Mouse (Mus musculus): ENCODE results near the gene B230307C23Rik.
"Not testable (repeated sequence)": the region's sequence is repeated elsewhere in the genome, so short reads cannot be mapped to it uniquely, and the experiment has no call there.

B230307C23Rik gene

DNA sequence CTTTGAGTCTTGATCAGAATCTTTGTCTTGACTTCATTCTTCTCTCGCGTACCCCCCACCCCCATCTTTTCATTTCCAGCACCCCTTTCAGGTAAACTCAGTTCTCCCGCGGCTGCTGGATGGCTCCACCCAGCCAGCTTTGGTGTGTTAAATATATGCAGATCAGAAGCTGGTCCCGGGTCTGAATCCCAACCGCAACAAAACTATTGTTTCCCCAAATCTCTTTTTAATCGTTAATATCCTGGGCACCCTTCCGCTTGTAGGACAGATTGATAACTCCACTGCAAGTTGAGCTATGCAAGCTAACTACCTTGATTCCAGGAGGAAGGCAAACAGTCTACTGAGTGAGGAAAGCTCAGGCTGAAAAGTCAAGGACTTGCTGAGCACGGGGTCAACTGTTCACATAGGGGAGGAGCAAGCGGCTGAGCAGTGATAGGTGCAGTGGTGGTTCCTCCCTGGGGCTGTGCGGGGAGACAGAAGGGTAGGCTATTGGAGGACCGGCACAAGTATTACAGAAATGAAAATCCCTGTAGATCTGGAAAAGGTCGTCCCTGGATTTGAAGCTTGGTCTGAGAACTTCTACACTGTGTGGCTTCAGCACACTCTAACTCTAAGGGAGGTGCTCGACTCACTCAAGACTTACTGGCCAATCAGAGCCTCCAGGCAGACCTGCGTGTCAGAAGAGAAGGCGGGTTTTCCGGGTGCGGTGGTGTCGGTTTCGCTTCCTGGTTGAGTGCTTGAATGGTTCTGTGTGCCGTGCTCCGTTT is at the start of gene B230307C23Rik:
Gene B230307C23Rik, plus strand, starts transcription at position 700 of the 767 bp plus-strand sequence.
- peak; percentile 74 to 85 for DNase-seq (ENCODE audit: low spot score in 2 of 2)

- no peak for DNase-seq (ENCODE audit: low spot score in 2 of 2)
Measured at GRCm38 (mm10) chr16:97948836-97949235, 48.3 kb upstream of the B230307C23Rik start.

DNA sequence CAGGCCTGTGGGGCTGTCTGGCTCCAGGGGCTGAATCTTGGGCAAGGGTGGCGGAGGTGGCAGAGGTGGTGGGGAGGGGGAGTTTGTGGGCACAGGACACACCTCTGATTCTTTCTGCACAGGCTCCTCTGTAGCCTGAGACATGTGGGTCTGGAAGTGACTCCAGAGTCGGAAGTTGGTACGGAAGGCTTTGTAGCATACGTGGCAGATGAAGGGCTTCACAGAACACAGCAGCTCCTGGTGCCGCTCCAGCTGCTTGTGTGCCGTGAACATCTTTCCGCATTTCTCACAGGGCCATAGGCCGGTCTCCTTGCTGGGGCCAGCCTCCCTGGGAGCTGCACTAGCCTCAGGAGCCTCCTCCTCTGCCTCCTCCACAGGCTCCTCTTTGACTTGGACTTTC is 47.1 kb upstream of the B230307C23Rik start:
- no peak for DNase-seq (ENCODE audit: low spot score in 2 of 2)

DNA sequence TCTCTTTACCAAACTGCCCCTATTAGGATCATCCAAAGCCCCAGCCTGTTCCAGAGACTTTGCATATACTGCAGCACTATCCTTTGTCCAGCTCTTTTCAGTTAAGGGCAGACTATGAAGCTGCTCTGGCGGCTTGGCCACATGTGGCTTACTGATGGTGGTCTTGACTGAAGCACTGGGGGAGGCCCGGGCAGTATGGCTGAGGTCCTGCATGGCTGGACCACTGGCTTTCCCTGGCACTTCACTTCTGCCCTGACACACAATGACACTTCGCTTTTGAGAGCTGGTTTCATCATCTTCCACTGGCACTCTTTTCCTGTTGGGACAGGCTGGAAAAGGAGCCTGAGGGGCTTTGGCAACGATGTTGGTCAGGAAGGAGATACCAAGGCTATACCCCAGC is 44.7 kb upstream of the B230307C23Rik start:
- no peak for DNase-seq (ENCODE audit: low spot score in 2 of 2)

DNA sequence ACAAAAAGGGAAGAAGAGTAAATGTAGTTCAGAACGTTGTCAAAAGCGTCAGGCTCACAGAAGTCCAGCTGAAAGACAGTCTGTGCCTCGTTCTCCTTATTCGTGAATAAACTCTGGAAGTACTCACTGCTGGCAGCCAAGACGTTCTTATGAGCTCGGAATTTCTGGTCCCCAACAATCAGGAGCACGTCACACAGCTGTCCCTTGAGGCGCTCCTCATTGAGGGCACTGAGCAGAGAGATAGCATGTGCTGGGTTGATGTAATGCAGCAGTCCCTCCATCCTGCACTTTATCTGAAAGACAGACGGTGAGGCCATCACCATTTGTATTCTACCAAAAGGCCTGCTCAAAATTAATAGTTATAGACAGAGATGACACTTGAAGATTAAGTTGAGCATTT is 44.3 kb upstream of the B230307C23Rik start:
- DNase-seq (ENCODE audit: low spot score in 2 of 2): no peak

DNA sequence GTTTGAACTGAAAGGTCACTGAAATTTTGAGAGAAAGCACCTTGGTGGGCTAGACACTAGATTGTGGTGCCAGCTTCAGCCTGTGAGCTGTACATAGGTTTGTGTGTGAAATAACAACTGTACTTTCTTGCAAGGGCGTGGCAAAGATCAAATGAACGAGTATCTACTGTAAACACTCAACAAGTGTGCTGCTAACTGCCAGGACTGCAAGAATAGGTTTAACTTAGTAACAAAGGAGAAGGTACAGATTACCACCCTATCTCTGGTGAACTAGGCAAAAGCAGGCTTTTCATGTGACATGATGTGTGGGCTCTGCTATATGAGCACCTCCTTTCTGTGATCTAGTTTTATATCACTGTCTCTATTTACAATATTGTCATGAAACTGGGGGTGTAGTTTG is 43.8 kb upstream of the B230307C23Rik start:
- DNase-seq (ENCODE audit: low spot score in 2 of 2): no peak

DNA sequence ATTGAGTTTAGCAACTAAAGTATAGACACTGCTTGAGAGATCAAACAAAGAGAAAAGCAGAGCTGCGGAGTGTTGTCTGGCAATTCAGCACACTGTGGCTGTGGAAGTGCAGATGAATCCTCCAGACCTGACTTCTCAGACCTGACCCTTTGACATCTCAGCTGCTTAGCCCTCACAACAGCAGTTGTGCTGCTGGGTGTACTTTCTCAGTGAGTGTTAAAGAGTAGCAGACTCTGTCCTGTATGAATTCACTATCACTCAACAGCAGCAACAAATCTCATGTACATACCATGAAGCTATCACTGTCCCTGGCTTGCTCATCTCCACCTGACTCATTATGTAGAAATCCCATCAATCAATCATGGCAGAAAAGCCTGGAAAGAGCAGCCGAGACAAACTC is 41.1 kb upstream of the B230307C23Rik start:
- DNase-seq (ENCODE audit: low spot score in 2 of 2): no peak

DNA sequence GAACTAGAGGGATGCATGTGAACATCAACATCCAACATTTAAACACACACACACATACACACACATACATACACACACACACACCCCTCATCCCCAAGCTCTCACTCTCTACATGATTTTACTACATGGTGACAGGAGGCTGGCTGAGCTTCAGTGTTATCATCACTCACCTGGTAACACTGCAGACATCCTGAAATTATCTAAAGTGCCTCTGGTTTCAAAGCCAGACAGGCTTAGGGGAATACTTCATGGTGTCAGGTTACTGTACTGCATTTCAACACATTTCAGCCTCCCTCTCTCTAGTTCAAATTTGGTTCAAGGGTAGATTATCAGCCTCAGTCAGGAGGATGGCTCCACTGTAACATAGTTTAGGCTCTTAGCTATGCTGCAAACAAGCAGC is 39.5 kb upstream of the B230307C23Rik start:
- no peak for DNase-seq (ENCODE audit: low spot score in 2 of 2)

- no peak for DNase-seq (ENCODE audit: low spot score in 2 of 2)
Measured at GRCm38 (mm10) chr16:97958401-97958973, 38.6 kb upstream of the B230307C23Rik start.

DNA sequence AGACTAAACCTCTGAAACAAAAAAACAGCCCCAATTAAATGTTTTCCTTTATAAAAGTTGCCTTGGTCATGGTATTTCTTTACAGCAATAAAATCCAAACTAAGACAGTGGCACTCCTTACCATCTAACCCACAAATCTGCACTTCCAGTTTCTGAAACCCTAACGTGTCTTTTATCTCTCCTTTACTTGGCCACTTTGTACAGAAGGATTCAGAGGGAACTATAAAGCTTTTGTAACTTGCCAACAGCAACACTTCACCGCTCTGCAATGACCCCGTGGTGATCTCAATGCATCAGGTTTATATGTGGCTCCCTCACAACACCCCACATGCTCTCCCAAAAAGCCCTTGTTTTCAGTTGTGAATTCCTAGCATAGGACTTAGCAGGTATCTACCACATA is 36.8 kb upstream of the B230307C23Rik start:
- no peak for DNase-seq (ENCODE audit: low spot score in 2 of 2)

- DNase-seq (ENCODE audit: low spot score in 2 of 2): peak in 1 of 2 experiments; percentile 10
Measured at GRCm38 (mm10) chr16:97961381-97962150, 35.5 kb upstream of the B230307C23Rik start.

GRCm38 (mm10) chr16:97962151-97962948 is 34.8 kb upstream of the B230307C23Rik start, which contains the start of the genes C2cd2 and Zbtb21:
TSS of gene C2cd2 (minus strand) at chr16:97962598.
TSS of gene Zbtb21 (minus strand) at chr16:97962622.
- peak; percentile 92 to 95 for DNase-seq (ENCODE audit: low spot score in 2 of 2)

DNA sequence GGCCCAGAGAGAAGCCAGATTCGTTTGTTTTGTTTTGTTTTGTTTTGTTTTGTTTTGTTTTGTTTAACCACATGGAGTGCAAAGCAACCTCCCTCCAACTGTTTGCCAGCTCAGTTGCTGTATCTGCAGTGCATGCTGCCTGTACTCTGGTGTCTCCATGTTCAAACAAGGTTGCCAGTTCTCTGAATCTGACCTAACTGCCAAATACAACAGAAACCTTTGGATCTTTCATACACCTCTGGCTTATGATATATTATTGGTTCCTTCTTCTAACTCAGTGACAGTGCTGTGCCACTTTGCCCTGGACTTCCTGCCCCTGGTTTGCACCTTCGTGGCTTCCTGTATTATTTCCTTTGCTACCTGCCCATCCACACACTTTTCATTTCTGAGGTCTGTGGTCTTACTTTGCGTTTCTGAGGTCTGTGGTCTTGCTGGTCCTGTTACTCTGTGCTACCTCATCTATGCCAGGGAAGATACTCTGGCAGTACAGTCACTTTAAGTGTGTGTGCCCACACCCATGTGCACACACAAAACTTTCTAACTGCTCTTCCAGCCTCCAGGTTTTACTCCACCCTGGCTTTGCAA is 33.1 kb upstream of the B230307C23Rik start:
- no peak for DNase-seq (ENCODE audit: low spot score in 2 of 2)

DNA sequence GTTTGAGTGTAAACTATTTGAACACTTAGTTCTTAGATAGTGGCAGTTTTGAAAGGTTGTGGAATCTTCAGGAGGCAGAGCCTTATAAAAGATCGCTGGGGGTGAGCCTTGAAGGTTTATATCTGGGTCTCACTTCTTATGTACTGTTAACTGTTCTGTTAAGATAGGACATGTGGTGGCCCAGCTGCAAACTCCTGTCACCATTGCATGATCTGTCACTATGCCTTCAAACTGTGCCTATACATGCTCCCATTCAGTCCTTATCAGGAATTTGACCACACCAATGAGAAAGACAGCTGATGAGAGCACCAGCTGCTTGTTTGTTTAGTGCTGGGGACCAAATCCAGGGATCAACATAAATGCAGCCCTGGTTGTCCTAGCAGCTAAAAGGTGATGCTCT is 19.8 kb upstream of the B230307C23Rik start:
- DNase-seq (ENCODE audit: low spot score in 2 of 2): no peak

GRCm38 (mm10) chr16:97977722-97978121 is 19.4 kb upstream of the B230307C23Rik start:
- no peak for DNase-seq (ENCODE audit: low spot score in 2 of 2)

DNA sequence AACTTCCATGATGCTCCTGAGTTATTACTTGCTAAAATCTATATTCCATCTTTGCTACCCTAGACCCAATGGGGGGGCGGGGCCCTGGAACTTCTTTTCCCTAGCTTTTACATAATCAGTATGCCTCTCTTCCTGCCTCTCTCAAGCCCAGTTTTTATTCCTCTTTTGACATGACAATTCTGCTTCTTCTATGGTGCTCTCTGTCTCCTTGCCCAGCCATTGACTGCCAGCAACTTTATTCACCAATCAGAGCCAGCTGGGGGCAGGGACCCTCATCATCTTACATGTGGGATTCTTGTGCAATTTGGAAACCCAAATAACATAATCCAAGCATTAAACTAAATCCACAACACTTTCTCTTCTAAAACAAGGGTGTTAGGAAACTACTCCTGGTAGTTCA is 15.8 kb upstream of the B230307C23Rik start:
- DNase-seq (ENCODE audit: low spot score in 2 of 2): no peak

- no peak for DNase-seq (ENCODE audit: low spot score in 2 of 2)
Measured at GRCm38 (mm10) chr16:97984589-97984988, 12.5 kb upstream of the B230307C23Rik start.

DNA sequence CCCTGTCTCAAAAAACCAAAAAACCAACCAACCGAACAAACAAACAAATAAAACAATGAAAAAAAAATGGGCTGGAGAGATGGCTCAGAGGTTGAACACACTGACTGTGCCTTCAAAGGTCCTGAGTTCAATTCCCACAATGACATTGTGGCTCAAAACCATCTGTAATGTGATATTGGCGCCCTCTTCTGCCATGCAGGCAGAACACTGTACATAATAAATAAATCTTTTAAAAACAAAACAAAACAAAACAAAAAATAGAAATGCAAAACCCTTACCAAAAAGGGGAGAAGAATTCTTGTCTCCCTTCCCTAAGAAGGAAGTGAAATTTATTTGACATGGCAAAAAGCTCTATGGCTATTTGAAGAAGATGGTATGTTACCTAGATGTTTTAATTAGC is 5.6 kb upstream of the B230307C23Rik start:
- no peak for DNase-seq (ENCODE audit: low spot score in 2 of 2)

- not testable (repeated sequence) for DNase-seq (ENCODE audit: low spot score in 2 of 2)
Measured at GRCm38 (mm10) chr16:97992477-97992876, 4.6 kb upstream of the B230307C23Rik start.

DNA sequence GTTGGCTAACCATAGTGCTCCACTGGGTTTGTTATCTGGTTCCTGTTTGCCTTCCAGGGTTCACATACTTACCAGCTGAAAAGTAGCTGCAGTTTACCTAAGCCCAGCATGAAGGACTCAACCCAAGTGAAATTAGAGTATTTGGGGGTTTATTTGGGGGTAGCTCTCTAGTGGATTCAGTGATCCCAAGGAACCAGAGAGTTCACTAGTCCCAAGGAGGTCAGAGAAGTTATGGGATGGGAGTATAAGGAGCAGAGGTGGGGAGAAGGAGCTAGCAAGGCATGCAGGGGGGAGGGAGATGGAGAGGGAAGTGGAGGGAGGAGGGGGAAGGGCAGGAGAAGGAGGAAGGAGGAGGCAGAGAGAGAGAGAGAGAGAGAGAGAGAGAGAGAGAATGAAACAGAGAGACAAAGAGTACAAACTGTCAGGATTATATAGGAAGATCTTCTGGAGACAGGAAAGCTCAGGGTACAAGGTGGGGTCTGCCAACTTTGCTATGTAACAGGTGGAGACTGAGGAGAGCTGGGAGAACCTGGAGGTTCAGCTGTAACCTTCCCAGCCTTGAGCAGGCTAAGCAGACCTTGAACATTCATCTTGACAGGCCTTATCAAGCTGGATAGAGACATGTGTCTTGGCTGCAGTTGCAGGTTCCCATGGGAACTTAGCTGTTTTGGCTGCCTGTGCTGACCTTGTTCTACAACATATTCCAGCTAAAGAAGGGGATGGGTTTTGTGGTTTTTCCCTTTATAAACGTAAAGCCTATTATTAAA is 1.1 kb upstream of the B230307C23Rik start:
- DNase-seq (ENCODE audit: low spot score in 2 of 2): no peak

GRCm38 (mm10) chr16:97997383-97997731 is 242 bp downstream of the B230307C23Rik start:
- DNase-seq (ENCODE audit: low spot score in 2 of 2): not testable (repeated sequence)
